Mouse (Mus musculus) forelimb bud, embryonic 11.5 days (tissue): ENCODE results near the gene Rac3.
"Not testable (repeated sequence)": the region's sequence is repeated elsewhere in the genome, so short reads cannot be mapped to it uniquely, and the experiment has no call there.

Source experiments
- DNase-seq: peaks from one replicate; pipeline ENCODE4 v3.0.0-alpha.2; 2012; ENCODE audit warnings: low read depth, low spot score

Gene Rac3

GRCm38 (mm10) chr11:120728530-120729240 lies 7.4 kb downstream of the Rac3 start:
- DNase-seq, result no peak

- peak; percentile 80 for DNase-seq
Observed at GRCm38 (mm10) chr11:120729432-120730050, 8.3 kb downstream of the Rac3 start.

GRCm38 (mm10) chr11:120730331-120730870 lies 9.1 kb downstream of the Rac3 start:
- no peak for DNase-seq

DNA sequence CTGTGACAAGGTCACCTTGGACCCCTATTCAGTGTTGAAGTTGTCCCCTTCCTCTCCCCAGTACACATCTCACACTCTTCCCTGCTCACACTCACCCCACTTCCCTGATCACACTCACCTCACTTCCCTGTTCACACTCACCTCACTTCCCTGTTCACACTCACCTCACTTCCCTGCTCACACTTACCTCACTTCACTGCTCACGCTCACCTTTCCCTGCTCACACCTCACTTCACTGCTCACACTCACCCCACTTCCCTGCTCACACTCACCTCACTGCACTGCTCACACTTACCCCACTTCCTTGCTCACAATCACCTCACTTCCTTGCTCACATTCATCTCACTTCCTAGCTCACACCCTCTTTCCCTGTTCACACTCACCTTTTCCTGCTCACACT lies 10.1 kb downstream of the Rac3 start:
- DNase-seq, result no peak

GRCm38 (mm10) chr11:120731858-120732680 lies 10.8 kb downstream of the Rac3 start, which contains the start of gene Cbr2:
Gene Cbr2, minus strand, starts transcription at chr11:120732114.
- no peak for DNase-seq

DNA sequence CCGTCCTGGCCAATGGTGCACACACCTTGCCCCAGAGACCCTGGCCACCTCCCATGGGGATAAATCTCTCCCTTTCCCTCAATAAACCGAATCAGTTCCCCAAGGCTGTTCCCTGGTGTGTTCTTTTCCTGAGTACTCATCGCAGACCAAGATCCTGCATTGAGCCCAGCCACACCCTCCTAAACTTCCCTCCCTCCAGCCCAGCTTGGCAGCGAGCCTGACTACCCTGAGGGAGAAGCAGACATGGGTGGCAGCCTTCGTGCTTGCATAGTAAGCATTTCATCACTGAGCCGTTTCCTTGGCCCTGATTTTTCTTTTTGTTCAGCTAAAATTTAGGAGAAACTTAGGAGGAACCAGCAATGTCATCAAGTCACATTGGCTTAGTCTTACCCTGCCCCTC lies 12.3 kb downstream of the Rac3 start:
- DNase-seq, result no peak

DNA sequence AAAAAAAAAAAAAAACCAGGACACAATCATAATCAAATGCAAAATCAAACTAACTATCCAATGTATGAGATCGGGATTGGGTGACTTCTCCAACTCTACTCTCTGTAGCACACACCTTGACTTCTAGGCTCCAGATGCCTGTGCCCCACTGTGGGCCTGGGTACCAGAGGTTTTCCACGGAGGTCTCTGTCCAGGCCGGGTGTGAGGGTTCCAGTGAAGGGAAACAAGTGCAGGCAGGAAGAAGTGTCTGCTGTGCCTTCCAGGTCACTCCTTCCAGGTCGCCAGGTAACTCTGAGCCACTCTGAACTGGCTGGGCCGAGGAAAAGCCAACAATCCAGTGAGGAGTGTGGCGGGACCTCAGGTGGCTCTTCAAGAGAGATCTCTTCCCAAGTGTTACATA lies 15.2 kb downstream of the Rac3 start:
- no peak for DNase-seq

DNA sequence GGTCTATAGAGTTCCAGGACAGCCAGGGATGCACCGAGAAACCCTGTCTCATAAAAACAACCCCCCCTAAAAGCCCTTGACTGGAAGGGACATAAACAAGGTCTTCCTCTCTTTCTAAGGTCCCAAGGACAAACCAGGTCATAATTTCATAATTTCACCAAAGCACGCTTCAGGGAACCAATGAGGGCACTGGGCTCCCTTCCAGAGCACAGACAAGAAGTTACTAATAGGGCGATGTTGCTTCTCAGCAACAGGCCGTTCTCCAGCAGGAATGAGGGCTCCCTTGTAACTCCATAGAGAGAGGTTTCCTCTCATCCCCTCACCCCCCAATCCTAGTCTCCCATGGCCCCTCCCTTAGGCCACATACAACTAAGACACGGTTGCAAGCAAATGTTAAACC lies 19.7 kb downstream of the Rac3 start:
- DNase-seq, result no peak

DNA sequence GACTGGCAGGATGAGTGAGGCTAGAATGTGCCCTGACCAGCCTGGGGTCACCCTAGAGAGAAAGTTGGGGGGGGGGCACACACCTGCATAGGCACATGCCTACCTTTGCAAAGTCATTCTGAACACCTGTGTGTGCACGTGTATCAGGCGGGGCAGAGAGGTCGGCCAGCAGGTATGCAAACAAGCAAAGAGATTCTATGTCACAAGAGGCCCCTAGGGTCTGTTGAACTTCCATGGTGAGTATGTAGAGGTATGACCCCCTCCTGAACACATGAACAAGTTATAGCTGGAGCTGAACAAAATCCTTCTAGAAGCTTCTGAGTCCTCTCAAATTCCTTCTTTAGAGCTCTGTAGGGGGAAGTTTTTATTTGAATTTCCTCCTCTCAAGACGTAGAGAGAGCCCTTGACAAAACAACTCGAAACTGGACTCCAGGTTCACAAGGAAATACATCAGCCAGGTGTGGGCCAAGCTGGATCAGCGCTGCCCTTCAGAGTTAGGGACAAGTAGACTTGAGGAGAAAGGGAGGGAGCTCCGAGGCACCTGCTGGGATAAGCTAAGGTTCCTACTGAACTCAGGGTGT lies 22.9 kb downstream of the Rac3 start:
- DNase-seq, result no peak

DNA sequence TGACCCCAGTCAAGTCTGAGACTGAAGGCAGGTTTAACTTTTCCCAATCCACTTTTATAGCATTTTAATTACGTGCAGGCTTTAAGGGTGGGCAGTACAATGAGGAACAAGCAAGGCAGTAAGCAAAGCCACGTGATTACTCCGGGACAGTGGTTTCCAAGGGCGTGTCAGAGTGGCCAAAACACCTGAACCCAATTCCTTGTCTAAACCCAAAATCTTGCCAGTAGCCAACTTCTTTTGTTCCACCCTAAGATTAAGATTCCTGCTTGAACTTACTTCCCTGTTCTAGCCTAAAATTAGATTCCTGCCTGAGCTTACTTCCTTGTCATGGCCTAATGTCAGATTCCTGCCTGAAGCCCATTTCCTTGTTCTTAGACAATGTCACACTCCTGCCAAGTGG lies 26.7 kb downstream of the Rac3 start:
- no peak for DNase-seq

DNA sequence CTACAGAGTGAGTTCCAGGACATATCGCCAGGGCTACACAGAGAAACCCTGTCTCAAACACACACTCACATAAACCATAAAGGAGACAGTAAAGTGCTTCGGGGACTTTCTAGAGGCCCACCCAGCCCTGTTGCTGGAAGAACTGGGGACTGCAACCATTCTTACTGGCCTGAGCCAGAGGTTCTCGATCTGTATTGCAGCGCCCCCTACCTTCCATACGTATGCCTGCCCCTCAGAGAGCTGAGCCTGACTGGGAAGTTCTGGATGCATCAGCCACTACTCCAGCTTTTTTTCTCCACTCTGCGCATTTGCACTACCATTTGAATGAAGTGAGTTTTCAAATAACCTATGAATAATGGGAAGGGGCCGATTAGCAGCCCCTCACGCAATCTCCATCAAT lies 28.2 kb downstream of the Rac3 start:
- no peak for DNase-seq

DNA sequence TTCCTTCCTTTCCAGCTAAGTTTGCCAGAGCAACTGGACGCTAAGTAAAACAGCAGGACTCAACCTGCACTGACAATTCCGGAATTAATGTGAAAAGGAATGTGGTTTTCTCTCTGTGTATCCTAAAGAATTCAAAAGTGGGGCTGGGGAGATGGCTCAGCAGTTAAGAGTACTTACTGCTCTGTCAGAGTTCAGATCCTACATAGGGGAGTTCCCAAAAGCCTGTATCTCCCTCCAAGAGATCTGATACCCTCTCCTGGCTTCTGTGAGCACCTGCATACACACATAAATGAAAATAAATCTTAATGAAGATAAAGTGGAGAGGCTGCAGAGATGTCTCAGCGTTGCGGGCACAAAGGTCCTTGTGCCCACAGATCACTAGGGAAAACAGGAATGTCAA lies 30.3 kb downstream of the Rac3 start:
- no peak for DNase-seq

- DNase-seq, result no peak
Observed at GRCm38 (mm10) chr11:120760236-120760635, 39.0 kb downstream of the Rac3 start.

DNA sequence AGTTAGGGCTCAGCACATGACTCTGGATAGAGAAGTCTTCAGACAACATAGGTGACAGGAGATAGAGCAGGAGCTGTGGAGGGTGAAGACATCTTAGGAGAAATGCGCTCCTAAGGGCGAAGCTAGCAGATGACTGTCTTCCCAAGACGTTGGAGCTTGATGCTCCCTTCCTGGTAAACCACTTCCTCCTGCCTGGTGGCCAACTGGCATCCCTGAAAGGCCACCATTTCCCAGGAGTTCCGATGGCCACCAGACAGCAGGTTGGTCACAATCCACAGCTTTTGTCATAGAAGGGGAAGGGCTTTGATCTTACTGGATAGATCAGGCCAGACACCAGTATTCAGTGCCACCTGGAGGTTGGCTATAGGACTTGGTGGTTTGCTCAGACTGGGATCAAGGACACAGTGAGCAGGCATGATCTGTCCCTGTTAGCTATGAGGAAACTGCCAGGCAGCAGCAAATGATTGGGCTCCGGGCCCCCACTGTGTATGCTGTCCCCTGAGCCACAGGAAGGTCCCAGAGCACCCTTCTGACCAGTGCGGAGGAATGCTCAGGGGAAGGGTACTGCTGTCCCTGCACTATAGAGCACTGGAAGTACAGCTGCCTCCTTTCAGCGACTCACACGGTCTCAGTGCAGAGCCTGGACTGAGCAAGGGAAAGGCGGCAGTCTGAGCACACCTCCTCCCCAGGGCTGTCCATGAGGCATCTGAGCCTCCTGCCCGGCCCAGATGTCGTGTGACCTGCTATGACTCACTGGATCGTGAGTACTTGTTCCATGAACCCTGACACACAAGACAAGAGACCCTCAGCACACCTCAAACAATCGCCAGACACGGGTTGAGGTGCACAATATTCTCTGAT lies 40.8 kb downstream of the Rac3 start:
- DNase-seq, result no peak

DNA sequence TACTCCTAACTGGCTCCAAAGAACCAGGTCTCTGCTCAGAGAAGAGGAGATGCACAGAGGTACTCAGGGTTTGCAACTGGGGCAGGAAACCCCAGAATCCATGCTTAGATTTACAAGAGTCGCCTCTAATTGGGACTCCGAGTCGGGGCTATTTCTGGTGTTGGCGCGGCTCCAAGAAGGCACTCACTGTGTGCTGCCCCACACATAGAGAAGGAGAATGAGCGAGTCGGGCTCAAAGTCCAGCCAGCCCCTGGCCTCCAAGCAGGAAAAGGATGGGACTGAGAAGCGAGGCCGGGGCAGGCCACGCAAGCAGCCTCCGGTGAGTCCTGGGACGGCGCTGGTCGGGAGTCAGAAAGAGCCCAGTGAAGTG lies 41.4 kb downstream of the Rac3 start, which contains the start of gene Hmga1b:
TSS of gene Hmga1b (plus strand) at position 123 of the 370 bp plus-strand sequence.
- DNase-seq, result not testable (repeated sequence)

- DNase-seq, result not testable (repeated sequence)
Observed at GRCm38 (mm10) chr11:120763121-120763999, 42.1 kb downstream of the Rac3 start.

DNA sequence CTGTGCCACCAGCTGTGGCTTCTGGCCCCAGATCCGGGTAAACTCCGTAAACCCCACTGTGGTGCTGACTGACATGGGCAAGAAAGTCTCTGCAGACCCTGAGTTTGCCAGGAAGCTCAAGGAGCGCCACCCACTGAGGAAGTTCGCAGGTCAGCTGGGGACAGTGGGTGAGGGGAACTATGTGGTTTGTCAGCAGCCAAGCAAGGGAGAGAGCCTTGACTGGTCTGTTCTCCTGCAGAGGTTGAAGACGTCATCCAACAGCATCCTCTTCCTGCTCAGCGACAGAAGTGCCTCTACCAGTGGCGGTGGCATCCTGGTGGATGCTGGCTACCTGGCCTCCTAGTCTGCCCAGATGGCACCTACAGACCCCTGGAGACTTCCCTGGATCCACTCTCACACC lies 45.8 kb downstream of the Rac3 start:
- not testable (repeated sequence) for DNase-seq

- DNase-seq, result no peak
Observed at GRCm38 (mm10) chr11:120768206-120768605, 46.9 kb downstream of the Rac3 start.

- no peak for DNase-seq
Observed at GRCm38 (mm10) chr11:120772749-120773148, 51.5 kb downstream of the Rac3 start.
